Mouse (Mus musculus) hindbrain, embryonic 16.5 days (tissue): Measurements from ENCODE around the gene Zscan12. TPM values are rescaled to one million over a fixed set of nuclear protein-coding genes. Genes with fewer than 3 reads are reported as not detected.

Experiments used
- ATAC-seq: fragments of 200-750 bp; cut with Nextera tagmentation; 2 replicates; pipeline ENCODE4 v1.8.0; 2017; ENCODE audit warnings: moderate TSS enrichment, moderate library complexity
- H3K27ac ChIP-seq: fragments of 300-500 bp; sonication (generic); 2 replicates; pipeline ENCODE4 v1.5.1; 2014; ENCODE audit warnings: low read depth, mild to moderate bottlenecking, control low read depth, low read length, moderate library complexity
- H3K27me3 ChIP-seq: fragments of 300-500 bp; sonication (generic); replicated peaks from 2 replicates; pipeline ENCODE4 v1.6.1; 2014; ENCODE audit warnings: low read length; ENCODE audit not compliant: control insufficient read depth, insufficient read depth
- H3K36me3 ChIP-seq: fragments of 300-500 bp; sonication (generic); 2 replicates; pipeline ENCODE4 v1.6.1; 2014; ENCODE audit warnings: mild to moderate bottlenecking, low read length, moderate library complexity, mixed read lengths; ENCODE audit not compliant: control insufficient read depth, insufficient read depth
- H3K4me1 ChIP-seq: fragments of 300-500 bp; sonication (generic); 2 replicates; pipeline ENCODE4 v1.6.1; 2014; ENCODE audit warnings: low read depth, low read length; ENCODE audit not compliant: control insufficient read depth, insufficient read depth
- H3K4me2 ChIP-seq: fragments of 300-500 bp; sonication (generic); 2 replicates; pipeline ENCODE4 v1.6.1; 2014; ENCODE audit warnings: mild to moderate bottlenecking, low read length, control low read depth, moderate library complexity
- H3K4me3 ChIP-seq: fragments of 300-500 bp; sonication (generic); 2 replicates; pipeline ENCODE4 v1.5.1; 2014; ENCODE audit warnings: mild to moderate bottlenecking, low read length, control low read depth, moderate library complexity
- H3K9ac ChIP-seq: fragments of 300-500 bp; sonication (generic); 2 replicates; pipeline ENCODE4 v1.6.1; 2014; ENCODE audit warnings: low read depth, mild to moderate bottlenecking, control low read depth, low read length, moderate library complexity
- H3K9me3 ChIP-seq: fragments of 300-500 bp; sonication (generic); 2 replicates; pipeline ENCODE4 v1.6.1; 2014; ENCODE audit warnings: mild to moderate bottlenecking, low read length, moderate library complexity; ENCODE audit not compliant: control insufficient read depth
- WGBS: fragments of 180-500 bp; shearing (Covaris S2); extraction: QIAGEN DNeasy Blood & Tissue Kit; methylation state at CpG from one replicate; pipeline ENCODE4 v1.1.7; 2014; 5-methylcytosine and 5-hydroxymethylcytosine counted together
- microRNA-seq: library from miRNA; unstranded; fragments of <30 nt; microRNA quantifications from one replicate; pipeline ENCODE4, GENCODE M21; 2017
- polyA plus RNA-seq: library from polyadenylated mRNA; unstranded; fragments of >200 nt; fragmentation: Nextera tagmentation; extraction: Ambion mirVana; gene quantifications from 2 replicates; pipeline ENCODE4 v1.2.1, GENCODE M21; 2015

Gene Zscan12
- polyA plus RNA-seq, 1 experiment from 2014 or later = 10.1 TPM

GRCm38 (mm10) chr13:21408805-21409459 is 46.3 kb downstream of the Zscan12 start:
- 50% methylated on average over 11 of the region's 11 CpGs for WGBS
- H3K4me2 ChIP-seq = peak overlapping the region; percentile 82
- ATAC-seq = no peak

GRCm38 (mm10) chr13:21414231-21415212 is 51.9 kb downstream of the Zscan12 start:
- 65% methylated on average over 15 of the region's 15 CpGs for WGBS
- ATAC-seq = no peak
- Histone ChIP-seq H3K4me3 (no peak overlapping the region), H3K9ac (no peak overlapping the region), H3K27me3 (no peaks in the 10 kb centered on the region), H3K9me3 (no peaks in the 10 kb centered on the region), H3K36me3 (no peaks in the 10 kb centered on the region), H3K4me1 (no peaks in the 10 kb centered on the region), H3K27ac (no peak overlapping the region), H3K4me2 (no peak overlapping the region)

More at GRCm38 (mm10) chr13:21408805-21409459, 46.3 kb downstream of the Zscan12 start:
- Histone ChIP-seq H3K27me3 (no peaks in the 10 kb centered on the region), H3K9ac (peak overlapping the region; percentile 82), H3K9me3 (no peaks in the 10 kb centered on the region), H3K4me1 (peaks cover 6% of the 10 kb centered on the region), H3K36me3 (no peaks in the 10 kb centered on the region), H3K4me3 (peak overlapping the region; percentile 62), H3K27ac (peak overlapping the region; percentile 72)

GRCm38 (mm10) chr13:21415266-21415665 is 52.6 kb downstream of the Zscan12 start:
- Histone ChIP-seq H3K4me3 (no peak overlapping the region), H3K4me1 (no peaks in the 10 kb centered on the region), H3K9ac (no peak overlapping the region), H3K27me3 (no peaks in the 10 kb centered on the region), H3K4me2 (no peak overlapping the region), H3K27ac (no peak overlapping the region), H3K9me3 (no peaks in the 10 kb centered on the region), H3K36me3 (no peaks in the 10 kb centered on the region)
- no peak for ATAC-seq
- WGBS = 92% methylated on average over 4 of the region's 4 CpGs

GRCm38 (mm10) chr13:21415750-21416149 is 53.1 kb downstream of the Zscan12 start:
- H3K27ac ChIP-seq = no peak overlapping the region
- H3K27me3 ChIP-seq = no peaks in the 10 kb centered on the region
- no peaks in the 10 kb centered on the region for H3K9me3 ChIP-seq
- H3K9ac ChIP-seq = no peak overlapping the region
- no peak for ATAC-seq
- H3K4me3 ChIP-seq = no peak overlapping the region
- H3K4me1 ChIP-seq = no peaks in the 10 kb centered on the region
- H3K36me3 ChIP-seq = no peaks in the 10 kb centered on the region
- no peak overlapping the region for H3K4me2 ChIP-seq
- 98% methylated on average over 2 of the region's 2 CpGs for WGBS

- WGBS = 79% methylated on average over 6 of the region's 6 CpGs
- Histone ChIP-seq H3K36me3 (no peaks in the 10 kb centered on the region), H3K4me3 (no peak overlapping the region), H3K9ac (no peak overlapping the region), H3K9me3 (no peaks in the 10 kb centered on the region), H3K4me1 (no peaks in the 10 kb centered on the region), H3K27ac (no peak overlapping the region), H3K4me2 (no peak overlapping the region), H3K27me3 (no peaks in the 10 kb centered on the region)
- no peak for ATAC-seq
Measured at GRCm38 (mm10) chr13:21417298-21418010, 54.8 kb downstream of the Zscan12 start.

- Histone ChIP-seq H3K9ac (no peak overlapping the region), H3K36me3 (no peaks in the 10 kb centered on the region), H3K4me2 (no peak overlapping the region), H3K9me3 (no peaks in the 10 kb centered on the region), H3K27ac (no peak overlapping the region), H3K4me1 (no peaks in the 10 kb centered on the region), H3K4me3 (no peak overlapping the region), H3K27me3 (no peaks in the 10 kb centered on the region)
- 71% methylated on average over 6 of the region's 6 CpGs for WGBS
- ATAC-seq = no peak
Measured at GRCm38 (mm10) chr13:21418865-21419264, 56.2 kb downstream of the Zscan12 start.

Small RNA genes lying within 50 kb of the gene (microRNA-seq; reads per million reads assigned to microRNA genes)
- gene Mir6942 = not detected

Other genes with a start within 250 kb of the Zscan12 start
- gene Olfr263, start 233.2 kb upstream of the Zscan12 start, polyA plus RNA-seq = not detected in 2 replicates
- not detected in 2 replicates for gene Olfr1368, start 217.0 kb upstream of the Zscan12 start, polyA plus RNA-seq
- gene Trim27, start 183.4 kb upstream of the Zscan12 start, polyA plus RNA-seq = 70.1 and 75.0 TPM in 2 replicates
- gene Gpx5, start 70.1 kb upstream of the Zscan12 start, polyA plus RNA-seq = not detected in 2 replicates
- 0.26 and 0.64 TPM in 2 replicates for gene Gpx6, start 50.7 kb upstream of the Zscan12 start, polyA plus RNA-seq
- gene Olfr1367, start 15.9 kb upstream of the Zscan12 start, polyA plus RNA-seq = not detected in 2 replicates
- 60.5 and 63.0 TPM in 2 replicates for gene Zkscan3, start 39.9 kb downstream of the Zscan12 start, polyA plus RNA-seq
- 2.8 and 3.5 TPM in 2 replicates for gene Pgbd1, start 78.2 kb downstream of the Zscan12 start, polyA plus RNA-seq
- 17.6 and 20.6 TPM in 2 replicates for gene Zscan26, start 90.9 kb downstream of the Zscan12 start, polyA plus RNA-seq
- gene Nkapl, start 105.7 kb downstream of the Zscan12 start, polyA plus RNA-seq = 2.5 and 3.2 TPM in 2 replicates
- gene Zkscan4, start 116.1 kb downstream of the Zscan12 start, polyA plus RNA-seq = 10.8 and 11.3 TPM in 2 replicates
- not detected in 2 replicates for gene Gm10065, start 116.6 kb downstream of the Zscan12 start, polyA plus RNA-seq
- 0.64 and 2.0 TPM in 2 replicates for gene AK157302, start 132.4 kb downstream of the Zscan12 start, polyA plus RNA-seq
- 6.5 and 23.7 TPM in 2 replicates for gene Gm11273, start 138.6 kb downstream of the Zscan12 start, polyA plus RNA-seq
- 4.3 and 4.4 TPM in 2 replicates for gene Zkscan8, start 168.3 kb downstream of the Zscan12 start, polyA plus RNA-seq
- 0.11 and 0.13 TPM in 2 replicates for gene Olfr1366, start 180.0 kb downstream of the Zscan12 start, polyA plus RNA-seq
- 0.05 and 0.09 TPM in 2 replicates for gene Olfr1535, start 197.1 kb downstream of the Zscan12 start, polyA plus RNA-seq
- not detected in 2 replicates for gene Olfr1364, start 218.9 kb downstream of the Zscan12 start, polyA plus RNA-seq